Mouse (Mus musculus) adrenal gland, postnatal 36 days (tissue): Measurements from ENCODE around the gene Gna14. TPM values are rescaled to one million over a fixed set of nuclear protein-coding genes. Genes with fewer than 3 reads are reported as not detected.
A peak's percentile ranks its signal among the peaks of the same experiment; 100 is the strongest.

ENCODE experiments used
- DNase-seq, 2 experiments: peaks; one replicate each; pipeline ENCODE4 v3.0.0; 2021; ENCODE audit warnings: mixed read lengths in 1 of 2
- long read RNA-seq, 2 experiments: library from polyadenylated mRNA; stranded (forward); transcript quantifications; one replicate each; pipeline ENCODE4 v2.0.0; 2021; ENCODE audit warnings: borderline sequencing depth in 2 of 2
- total RNA-seq, 2 experiments: library from RNA; stranded (reverse); gene quantifications; 2 replicates each; pipeline ENCODE4 v1.2.3; 2021

Gene Gna14
- 10 to 100 TPM; 33.6 to 50.6 TPM for total RNA-seq
- long read RNA-seq, experiment 1, transcript Gna14-201 (7 exons, 3,290 nt) = major isoform, 39 of 44 reads
- long read RNA-seq, experiment 1, partial matches to known transcripts = 2 of 44 reads
- long read RNA-seq, experiment 1, other reads (novel, unspliced or antisense) = 3 of 44 reads
- long read RNA-seq, experiment 2, transcript Gna14-201 (7 exons, 3,290 nt) = major isoform, 9 of 11 reads
- long read RNA-seq, experiment 2, partial matches to known transcripts = 0 of 11 reads
- long read RNA-seq, experiment 2, other reads (novel, unspliced or antisense) = 1 of 11 reads

GRCm38 (mm10) chr19:16435531-16436231 is at the start of gene Gna14:
Gene Gna14 (plus strand): TSS chr19:16435762.
- DNase-seq = peak; percentile 81 to 86

- peak; percentile 56 to 57 for DNase-seq
Measured at GRCm38 (mm10) chr19:16386514-16386913, 49.0 kb upstream of the Gna14 start.

- no peak for DNase-seq
Measured at GRCm38 (mm10) chr19:16390192-16390795, 45.3 kb upstream of the Gna14 start.

- DNase-seq = peak; percentile 32 to 47
Measured at GRCm38 (mm10) chr19:16394381-16394780, 41.2 kb upstream of the Gna14 start.

- no peak for DNase-seq
Measured at GRCm38 (mm10) chr19:16403101-16403500, 32.5 kb upstream of the Gna14 start.

GRCm38 (mm10) chr19:16407727-16408126 is 27.8 kb upstream of the Gna14 start:
- DNase-seq = no peak

- DNase-seq = no peak
Measured at GRCm38 (mm10) chr19:16411302-16411701, 24.3 kb upstream of the Gna14 start.

GRCm38 (mm10) chr19:16418086-16418663 is 17.4 kb upstream of the Gna14 start:
- peak in 1 of 2 experiments; percentile 20 for DNase-seq

GRCm38 (mm10) chr19:16425596-16425995 is 10.0 kb upstream of the Gna14 start:
- DNase-seq = peak; percentile 55 to 62

GRCm38 (mm10) chr19:16431368-16431767 is 4.2 kb upstream of the Gna14 start:
- peak; percentile 36 to 39 for DNase-seq

- DNase-seq = peak in 1 of 2 experiments; percentile 11
Measured at GRCm38 (mm10) chr19:16434879-16435278, 683 bp upstream of the Gna14 start.

GRCm38 (mm10) chr19:16436335-16437169 is 990 bp downstream of the Gna14 start:
- DNase-seq = peak; percentile 43 to 60

GRCm38 (mm10) chr19:16437170-16437483 is 1.6 kb downstream of the Gna14 start:
- DNase-seq = no peak

GRCm38 (mm10) chr19:16437906-16438305 is 2.3 kb downstream of the Gna14 start:
- DNase-seq = peak; percentile 25 to 40

- peak; percentile 76 to 79 for DNase-seq
Measured at GRCm38 (mm10) chr19:16439278-16439677, 3.7 kb downstream of the Gna14 start.

GRCm38 (mm10) chr19:16439834-16440233 is 4.3 kb downstream of the Gna14 start:
- no peak for DNase-seq

GRCm38 (mm10) chr19:16441329-16441728 is 5.8 kb downstream of the Gna14 start:
- DNase-seq = no peak

- DNase-seq = no peak
Measured at GRCm38 (mm10) chr19:16443335-16443734, 7.8 kb downstream of the Gna14 start.

GRCm38 (mm10) chr19:16446612-16447011 is 11.1 kb downstream of the Gna14 start:
- no peak for DNase-seq

GRCm38 (mm10) chr19:16447832-16448621 is 12.5 kb downstream of the Gna14 start:
- DNase-seq = peak; percentile 74 to 75

- DNase-seq = no peak
Measured at GRCm38 (mm10) chr19:16448796-16449195, 13.2 kb downstream of the Gna14 start.
